Mouse (Mus musculus): ENCODE results near the gene Gm44503.

The Gm44503 gene

GRCm38 (mm10) chr9:72954746-72955145, 3.9 kb upstream of the Gm44503 start:
- no peaks in the 10 kb centered on the region for H3K36me3 ChIP-seq (ENCODE audit: control insufficient read depth, insufficient read depth, low read length, poor library complexity, severe bottlenecking)
- H3K27me3 ChIP-seq (ENCODE audit: control insufficient read depth, insufficient read depth, low read length, poor library complexity, severe bottlenecking), result no peaks in the 10 kb centered on the region
- DNase-seq (ENCODE audit: low read depth, low spot score), result peak; percentile 38

DNA sequence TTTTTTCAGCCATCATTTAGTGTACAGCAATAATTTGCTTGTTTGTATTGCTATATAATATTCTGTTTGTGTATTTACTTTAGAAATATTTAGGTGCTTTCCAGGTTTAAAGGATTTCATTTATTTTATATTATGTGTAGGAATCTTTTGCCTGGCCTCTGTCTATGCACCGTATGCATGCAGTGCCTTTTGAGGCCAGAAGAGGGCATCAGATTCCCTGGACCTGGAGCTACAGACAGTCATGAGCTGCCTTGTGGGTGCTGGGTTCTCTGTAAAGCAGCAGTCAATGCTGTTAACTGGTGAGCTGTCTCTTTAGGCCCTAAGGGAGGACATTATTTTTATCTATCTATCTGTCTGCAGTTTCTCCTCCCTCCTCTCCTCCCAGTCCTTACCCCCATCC, 3.1 kb upstream of the Gm44503 start:
- H3K36me3 ChIP-seq (ENCODE audit: control insufficient read depth, insufficient read depth, low read length, poor library complexity, severe bottlenecking), result no peaks in the 10 kb centered on the region
- peak; percentile 76 for DNase-seq (ENCODE audit: low read depth, low spot score)
- no peaks in the 10 kb centered on the region for H3K27me3 ChIP-seq (ENCODE audit: control insufficient read depth, insufficient read depth, low read length, poor library complexity, severe bottlenecking)

DNA sequence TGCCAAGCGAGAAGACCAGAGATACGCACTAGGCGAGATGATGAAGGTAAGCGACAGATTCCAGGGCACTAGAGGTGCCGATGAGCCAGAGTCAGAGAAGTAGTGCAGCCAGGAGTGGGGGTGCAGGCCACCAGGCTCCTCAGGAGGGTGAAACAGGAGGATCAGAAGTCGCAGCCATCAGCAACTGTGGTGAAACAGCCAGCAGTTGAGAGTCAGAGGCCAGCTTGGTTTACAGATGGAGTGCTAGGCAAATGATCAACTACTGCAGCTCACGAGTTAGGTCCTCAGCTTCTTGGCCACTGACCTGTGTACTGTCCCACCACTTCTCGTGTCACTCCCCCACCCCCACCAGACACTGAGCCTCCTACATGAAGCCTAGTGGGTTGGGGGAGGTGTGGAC, 2.7 kb downstream of the Gm44503 start:
- Histone ChIP-seq H3K36me3 (ENCODE audit: control insufficient read depth, insufficient read depth, low read length, poor library complexity, severe bottlenecking) (no peaks in the 10 kb centered on the region), H3K27me3 (ENCODE audit: control insufficient read depth, insufficient read depth, low read length, poor library complexity, severe bottlenecking) (no peaks in the 10 kb centered on the region)
- no peak for DNase-seq (ENCODE audit: low read depth, low spot score)

GRCm38 (mm10) chr9:72961959-72962358, 3.3 kb downstream of the Gm44503 start:
- no peaks in the 10 kb centered on the region for H3K27me3 ChIP-seq (ENCODE audit: control insufficient read depth, insufficient read depth, low read length, poor library complexity, severe bottlenecking)
- DNase-seq (ENCODE audit: low read depth, low spot score), result peak; percentile 45

GRCm38 (mm10) chr9:72968349-72969061, 9.9 kb downstream of the Gm44503 start:
- no peaks in the 10 kb centered on the region for H3K27me3 ChIP-seq (ENCODE audit: control insufficient read depth, insufficient read depth, low read length, poor library complexity, severe bottlenecking)
- H3K36me3 ChIP-seq (ENCODE audit: control insufficient read depth, insufficient read depth, low read length, poor library complexity, severe bottlenecking), result no peaks in the 10 kb centered on the region
- peak; percentile 78 for DNase-seq (ENCODE audit: low read depth, low spot score)

More at GRCm38 (mm10) chr9:72961959-72962358, 3.3 kb downstream of the Gm44503 start:
- no peaks in the 10 kb centered on the region for H3K36me3 ChIP-seq (ENCODE audit: control insufficient read depth, insufficient read depth, low read length, poor library complexity, severe bottlenecking)

- Histone ChIP-seq H3K27me3 (ENCODE audit: control insufficient read depth, insufficient read depth, low read length, poor library complexity, severe bottlenecking) (no peaks in the 10 kb centered on the region), H3K36me3 (ENCODE audit: control insufficient read depth, insufficient read depth, low read length, poor library complexity, severe bottlenecking) (no peaks in the 10 kb centered on the region)
- DNase-seq (ENCODE audit: low read depth, low spot score), result peak; percentile 54
Measured at GRCm38 (mm10) chr9:72969874-72970273, 11.2 kb downstream of the Gm44503 start.

DNA sequence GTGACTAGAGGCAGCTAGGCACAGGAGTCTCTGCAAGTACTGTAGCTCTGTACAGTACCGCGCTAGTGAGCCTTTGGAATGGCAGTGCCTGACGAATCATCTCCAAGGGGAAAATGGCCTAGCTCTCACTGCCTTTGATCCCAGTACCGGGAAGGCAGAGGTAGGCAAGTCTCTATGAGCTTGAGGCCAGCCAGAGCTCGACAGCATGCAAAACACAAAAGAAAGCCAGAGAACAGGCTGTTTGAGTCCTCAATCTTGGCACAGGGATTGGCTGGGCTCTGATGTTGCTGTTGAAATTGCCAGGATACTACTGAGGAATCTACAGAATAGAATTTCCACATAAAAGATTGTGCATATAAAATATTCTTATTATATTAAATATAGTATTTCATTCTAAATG, 13.8 kb downstream of the Gm44503 start:
- DNase-seq (ENCODE audit: low read depth, low spot score), result no peak
- H3K36me3 ChIP-seq (ENCODE audit: control insufficient read depth, insufficient read depth, low read length, poor library complexity, severe bottlenecking), result no peaks in the 10 kb centered on the region
- no peaks in the 10 kb centered on the region for H3K27me3 ChIP-seq (ENCODE audit: control insufficient read depth, insufficient read depth, low read length, poor library complexity, severe bottlenecking)

GRCm38 (mm10) chr9:72972984-72973383, 14.3 kb downstream of the Gm44503 start:
- H3K36me3 ChIP-seq (ENCODE audit: control insufficient read depth, insufficient read depth, low read length, poor library complexity, severe bottlenecking), result no peaks in the 10 kb centered on the region

DNA sequence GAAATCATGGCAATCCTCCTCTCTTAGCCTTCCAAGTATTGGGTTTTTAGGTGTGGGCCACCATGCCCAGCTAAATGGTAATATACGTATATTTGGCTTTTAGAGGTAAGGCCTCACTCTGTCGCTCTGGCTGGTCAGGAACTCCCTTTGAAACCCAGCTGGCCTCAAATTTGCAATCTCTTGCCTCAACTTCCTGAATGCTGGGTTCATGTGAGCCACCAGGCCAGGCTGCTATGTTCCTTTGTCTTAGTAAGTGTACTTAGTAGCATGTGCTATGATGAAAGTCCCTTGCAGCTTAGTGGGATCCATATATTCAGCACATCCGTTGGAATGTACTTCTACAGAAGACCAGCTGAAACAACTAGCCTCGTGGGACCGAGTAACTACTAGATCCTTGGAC, 16.1 kb downstream of the Gm44503 start:
- no peaks in the 10 kb centered on the region for H3K36me3 ChIP-seq (ENCODE audit: control insufficient read depth, insufficient read depth, low read length, poor library complexity, severe bottlenecking)
- no peak for DNase-seq (ENCODE audit: low read depth, low spot score)
- H3K27me3 ChIP-seq (ENCODE audit: control insufficient read depth, insufficient read depth, low read length, poor library complexity, severe bottlenecking), result no peaks in the 10 kb centered on the region

More at GRCm38 (mm10) chr9:72972984-72973383, 14.3 kb downstream of the Gm44503 start:
- no peaks in the 10 kb centered on the region for H3K27me3 ChIP-seq (ENCODE audit: control insufficient read depth, insufficient read depth, low read length, poor library complexity, severe bottlenecking)
- no peak for DNase-seq (ENCODE audit: low read depth, low spot score)

DNA sequence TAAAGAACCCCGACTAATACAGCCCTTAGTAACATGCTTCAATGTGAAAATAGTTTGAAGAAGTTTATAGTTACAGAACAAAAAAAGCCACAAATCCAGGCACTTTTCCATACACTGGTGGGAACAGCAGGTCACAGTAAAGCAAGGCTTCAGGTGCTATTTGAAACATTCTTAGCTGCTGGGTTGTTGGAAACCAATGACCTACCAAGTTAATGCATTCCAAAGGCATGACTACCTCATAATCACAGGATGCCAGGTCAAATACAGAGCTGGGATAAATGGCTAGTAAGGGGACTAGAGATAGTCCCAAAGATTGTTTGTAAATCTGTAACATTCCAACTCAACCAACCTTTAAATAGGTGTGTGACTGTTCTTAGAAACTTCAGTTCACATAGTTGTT, 16.6 kb downstream of the Gm44503 start:
- no peak for DNase-seq (ENCODE audit: low read depth, low spot score)
- Histone ChIP-seq H3K27me3 (ENCODE audit: control insufficient read depth, insufficient read depth, low read length, poor library complexity, severe bottlenecking) (no peaks in the 10 kb centered on the region), H3K36me3 (ENCODE audit: control insufficient read depth, insufficient read depth, low read length, poor library complexity, severe bottlenecking) (no peaks in the 10 kb centered on the region)

- no peaks in the 10 kb centered on the region for H3K36me3 ChIP-seq (ENCODE audit: control insufficient read depth, insufficient read depth, low read length, poor library complexity, severe bottlenecking)
- H3K27me3 ChIP-seq (ENCODE audit: control insufficient read depth, insufficient read depth, low read length, poor library complexity, severe bottlenecking), result no peaks in the 10 kb centered on the region
- DNase-seq (ENCODE audit: low read depth, low spot score), result peak; percentile 36
Measured at GRCm38 (mm10) chr9:72983066-72983465, 24.4 kb downstream of the Gm44503 start.

DNA sequence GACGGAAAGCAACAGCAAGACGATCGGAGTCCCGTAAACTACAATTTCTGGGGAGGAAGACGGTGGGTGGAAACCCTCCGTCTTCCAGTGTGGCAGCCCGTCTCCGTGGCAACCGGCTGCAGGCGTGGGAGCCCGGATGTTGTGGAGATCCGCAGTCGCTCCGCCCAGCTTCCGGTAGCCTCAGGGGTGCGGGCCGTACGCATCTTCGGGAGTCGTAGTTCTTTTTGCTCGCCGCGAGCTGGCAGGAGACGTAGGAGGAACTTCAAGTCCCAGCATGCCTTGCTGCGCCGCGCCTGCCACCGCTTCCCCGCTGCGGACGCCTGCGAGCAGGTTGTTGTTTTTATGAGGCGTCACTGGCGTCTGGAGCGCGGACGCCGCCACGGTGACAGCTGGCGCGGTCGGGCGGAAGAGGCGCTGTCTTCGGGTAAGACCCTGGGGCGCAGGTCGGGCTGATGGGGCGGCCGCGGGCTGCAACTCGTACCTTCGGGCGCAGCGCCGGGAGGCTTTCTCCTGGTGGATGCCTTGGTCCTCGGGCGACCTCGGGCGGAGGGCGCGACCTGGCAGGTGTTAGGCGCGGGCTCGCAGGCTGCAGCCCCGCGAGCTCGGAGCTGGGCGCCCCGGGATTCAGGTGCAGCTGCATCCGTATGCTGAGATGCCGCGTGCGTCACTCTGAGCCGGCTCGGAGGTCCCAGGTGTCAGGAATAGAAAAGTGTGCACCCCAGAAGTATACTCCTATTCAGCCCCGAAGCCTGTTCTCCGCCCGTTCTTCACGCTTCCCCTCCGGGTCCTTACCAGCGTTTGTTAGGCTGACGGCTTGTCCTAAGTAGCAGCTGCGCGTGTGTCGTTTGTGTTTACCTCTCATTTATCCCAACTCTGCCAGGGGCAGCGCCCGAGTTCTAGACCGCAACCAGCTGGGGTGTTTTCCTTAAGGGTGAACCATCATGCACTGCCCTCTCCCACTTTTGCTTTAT, 26.9 kb downstream of the Gm44503 start, which contains the start of the genes Ccpg1os and Ccpg1:
Gene Ccpg1os (minus strand): TSS at position 133 of the 971 bp plus-strand sequence.
Gene Ccpg1 (plus strand): TSS at position 180 of the 971 bp plus-strand sequence.
- H3K36me3 ChIP-seq (ENCODE audit: control insufficient read depth, insufficient read depth, low read length, poor library complexity, severe bottlenecking), result no peaks in the 10 kb centered on the region
- peak; percentile 97 for DNase-seq (ENCODE audit: low read depth, low spot score)

GRCm38 (mm10) chr9:72987703-72988102, 29.1 kb downstream of the Gm44503 start:
- Histone ChIP-seq H3K27me3 (ENCODE audit: control insufficient read depth, insufficient read depth, low read length, poor library complexity, severe bottlenecking) (no peaks in the 10 kb centered on the region), H3K36me3 (ENCODE audit: control insufficient read depth, insufficient read depth, low read length, poor library complexity, severe bottlenecking) (no peaks in the 10 kb centered on the region)
- no peak for DNase-seq (ENCODE audit: low read depth, low spot score)

More for the DNA sequence above, 26.9 kb downstream of the Gm44503 start, which contains the start of the genes Ccpg1os and Ccpg1:
- H3K27me3 ChIP-seq (ENCODE audit: control insufficient read depth, insufficient read depth, low read length, poor library complexity, severe bottlenecking), result no peaks in the 10 kb centered on the region

- DNase-seq (ENCODE audit: low read depth, low spot score), result no peak
- no peaks in the 10 kb centered on the region for H3K27me3 ChIP-seq (ENCODE audit: control insufficient read depth, insufficient read depth, low read length, poor library complexity, severe bottlenecking)
Measured at GRCm38 (mm10) chr9:72988706-72989105, 30.1 kb downstream of the Gm44503 start.

GRCm38 (mm10) chr9:72991420-72991819, 32.8 kb downstream of the Gm44503 start:
- Histone ChIP-seq H3K36me3 (ENCODE audit: control insufficient read depth, insufficient read depth, low read length, poor library complexity, severe bottlenecking) (no peaks in the 10 kb centered on the region), H3K27me3 (ENCODE audit: control insufficient read depth, insufficient read depth, low read length, poor library complexity, severe bottlenecking) (no peaks in the 10 kb centered on the region)
- no peak for DNase-seq (ENCODE audit: low read depth, low spot score)

More at GRCm38 (mm10) chr9:72988706-72989105, 30.1 kb downstream of the Gm44503 start:
- H3K36me3 ChIP-seq (ENCODE audit: control insufficient read depth, insufficient read depth, low read length, poor library complexity, severe bottlenecking), result no peaks in the 10 kb centered on the region
